Mouse (Mus musculus): Measurements from ENCODE around the gene Wipf3. TPM values are rescaled to one million over a fixed set of nuclear protein-coding genes. Genes with fewer than 3 reads are reported as not detected.

Gene Wipf3
- polyA plus RNA-seq, 1 experiment: 1.9 TPM

GRCm38 (mm10) chr6:54472846-54473715 lies 43.7 kb downstream of the Wipf3 start:
- TF ChIP-seq POLR2A (IDR thresholded peaks at IDR 0.05; ENCODE audit: low read depth, low read length) (no peak), CTCF (conservative IDR thresholded peaks at IDR 0.05; ENCODE audit: insufficient read depth, insufficient read length, low read depth, low read length) (no peak)
- Histone ChIP-seq H3K36me3 (ENCODE audit: control insufficient read depth, insufficient read depth, low read length) (no peaks in the 10 kb centered on the region), H3K4me3 (ENCODE audit: insufficient read depth, low read depth, low read length) (no peak overlapping the region), H3K27me3 (replicated peaks; ENCODE audit: control insufficient read depth, insufficient read depth, low read length) (no peaks in the 10 kb centered on the region), H3K27ac (ENCODE audit: insufficient read depth, low read depth, low read length) (no peak overlapping the region), H3K4me1 (ENCODE audit: control insufficient read depth, insufficient read depth, low read length) (no peaks in the 10 kb centered on the region)
- 62% methylated on average over 8 of the region's 8 CpGs for WGBS
- peak; percentile 17 for DNase-seq

- no peak overlapping the region for H3K27ac ChIP-seq (ENCODE audit: insufficient read depth, low read depth, low read length)
- H3K4me1 ChIP-seq (ENCODE audit: control insufficient read depth, insufficient read depth, low read length): no peaks in the 10 kb centered on the region
- no peak for DNase-seq
- no peaks in the 10 kb centered on the region for H3K36me3 ChIP-seq (ENCODE audit: control insufficient read depth, insufficient read depth, low read length)
- no peaks in the 10 kb centered on the region for H3K27me3 ChIP-seq (replicated peaks; ENCODE audit: control insufficient read depth, insufficient read depth, low read length)
- 81% methylated on average over 19 of the region's 19 CpGs for WGBS
- TF ChIP-seq POLR2A (IDR thresholded peaks at IDR 0.05; ENCODE audit: low read depth, low read length): no peak
- TF ChIP-seq CTCF (conservative IDR thresholded peaks at IDR 0.05; ENCODE audit: insufficient read depth, insufficient read length, low read depth, low read length): no peak
- H3K4me3 ChIP-seq (ENCODE audit: insufficient read depth, low read depth, low read length): no peak overlapping the region
These were observed 46.7 kb downstream of the Wipf3 start for GRCm38 (mm10) chr6:54475926-54476667.

GRCm38 (mm10) chr6:54478646-54479324 lies 49.4 kb downstream of the Wipf3 start:
- H3K4me3 ChIP-seq (ENCODE audit: insufficient read depth, low read depth, low read length): no peak overlapping the region
- TF ChIP-seq CTCF (conservative IDR thresholded peaks at IDR 0.05; ENCODE audit: insufficient read depth, insufficient read length, low read depth, low read length) (peak; percentile 67), POLR2A (IDR thresholded peaks at IDR 0.05; ENCODE audit: low read depth, low read length) (no peak)
- peak; percentile 41 for DNase-seq
- no peak overlapping the region for H3K27ac ChIP-seq (ENCODE audit: insufficient read depth, low read depth, low read length)
- WGBS: 74% methylated on average over 5 of the region's 5 CpGs
- no peaks in the 10 kb centered on the region for H3K27me3 ChIP-seq (replicated peaks; ENCODE audit: control insufficient read depth, insufficient read depth, low read length)
- H3K4me1 ChIP-seq (ENCODE audit: control insufficient read depth, insufficient read depth, low read length): no peaks in the 10 kb centered on the region
- H3K36me3 ChIP-seq (ENCODE audit: control insufficient read depth, insufficient read depth, low read length): no peaks in the 10 kb centered on the region

GRCm38 (mm10) chr6:54481390-54482112 lies 52.1 kb downstream of the Wipf3 start:
- H3K27ac ChIP-seq (ENCODE audit: insufficient read depth, low read depth, low read length): no peak overlapping the region
- DNase-seq: no peak
- no peak for TF ChIP-seq CTCF (conservative IDR thresholded peaks at IDR 0.05; ENCODE audit: insufficient read depth, insufficient read length, low read depth, low read length)
- no peaks in the 10 kb centered on the region for H3K4me1 ChIP-seq (ENCODE audit: control insufficient read depth, insufficient read depth, low read length)
- 67% methylated on average over 15 of the region's 15 CpGs for WGBS
- no peaks in the 10 kb centered on the region for H3K36me3 ChIP-seq (ENCODE audit: control insufficient read depth, insufficient read depth, low read length)
- no peaks in the 10 kb centered on the region for H3K27me3 ChIP-seq (replicated peaks; ENCODE audit: control insufficient read depth, insufficient read depth, low read length)
- H3K4me3 ChIP-seq (ENCODE audit: insufficient read depth, low read depth, low read length): no peak overlapping the region

- no peaks in the 10 kb centered on the region for H3K4me1 ChIP-seq (ENCODE audit: control insufficient read depth, insufficient read depth, low read length)
These were observed 55.6 kb downstream of the Wipf3 start for GRCm38 (mm10) chr6:54485000-54485399.

GRCm38 (mm10) chr6:54485435-54485901 lies 56.1 kb downstream of the Wipf3 start:
- DNase-seq: no peak
- no peak overlapping the region for H3K4me3 ChIP-seq (ENCODE audit: insufficient read depth, low read depth, low read length)
- TF ChIP-seq CTCF (conservative IDR thresholded peaks at IDR 0.05; ENCODE audit: insufficient read depth, insufficient read length, low read depth, low read length): no peak
- TF ChIP-seq POLR2A (IDR thresholded peaks at IDR 0.05; ENCODE audit: low read depth, low read length): no peak
- no peaks in the 10 kb centered on the region for H3K27me3 ChIP-seq (replicated peaks; ENCODE audit: control insufficient read depth, insufficient read depth, low read length)
- no peak overlapping the region for H3K27ac ChIP-seq (ENCODE audit: insufficient read depth, low read depth, low read length)
- no peaks in the 10 kb centered on the region for H3K4me1 ChIP-seq (ENCODE audit: control insufficient read depth, insufficient read depth, low read length)
- H3K36me3 ChIP-seq (ENCODE audit: control insufficient read depth, insufficient read depth, low read length): no peaks in the 10 kb centered on the region
- 17% methylated on average over 21 of the region's 25 CpGs for WGBS

More at GRCm38 (mm10) chr6:54485000-54485399, 55.6 kb downstream of the Wipf3 start:
- no peak for TF ChIP-seq POLR2A (IDR thresholded peaks at IDR 0.05; ENCODE audit: low read depth, low read length)
- TF ChIP-seq CTCF (conservative IDR thresholded peaks at IDR 0.05; ENCODE audit: insufficient read depth, insufficient read length, low read depth, low read length): no peak
- no peak overlapping the region for H3K4me3 ChIP-seq (ENCODE audit: insufficient read depth, low read depth, low read length)
- H3K27ac ChIP-seq (ENCODE audit: insufficient read depth, low read depth, low read length): no peak overlapping the region
- 44% methylated on average over 12 of the region's 12 CpGs for WGBS
- DNase-seq: no peak
- no peaks in the 10 kb centered on the region for H3K27me3 ChIP-seq (replicated peaks; ENCODE audit: control insufficient read depth, insufficient read depth, low read length)
- H3K36me3 ChIP-seq (ENCODE audit: control insufficient read depth, insufficient read depth, low read length): no peaks in the 10 kb centered on the region
